Mouse (Mus musculus): ENCODE results near the gene Cep85l. TPM values are rescaled to one million over a fixed set of nuclear protein-coding genes. Genes with fewer than 3 reads are reported as not detected.

Gene Cep85l
- total RNA-seq, 2 experiments from 2014 or later = 20.4 to 20.7 TPM

DNA sequence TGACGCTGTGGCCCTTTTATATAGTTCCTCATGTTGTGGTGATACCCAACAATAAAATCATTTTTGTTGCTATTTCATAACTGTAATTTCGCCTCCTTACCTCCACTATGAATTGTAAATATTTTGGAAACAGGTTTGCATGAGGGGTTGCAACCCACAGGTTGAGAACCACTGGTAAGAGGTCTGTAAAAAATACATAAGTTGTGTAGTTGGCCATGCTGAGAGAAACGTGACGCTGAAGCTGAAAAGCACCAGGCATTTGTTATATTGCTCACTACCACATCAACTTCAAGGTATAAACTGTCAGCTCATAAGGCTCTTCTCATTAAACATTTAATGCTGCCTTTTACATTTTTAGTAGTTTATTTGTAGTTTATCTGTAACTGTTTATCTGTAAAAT lies 34.2 kb downstream of the Cep85l start:
- DNase-seq = no peak
- intact Hi-C loops (cut with DNase I) = loop anchor here (5.0 kb wide), 2 partner anchors 162 to 182 kb away; no protein-coding TSS in a partner anchor

DNA sequence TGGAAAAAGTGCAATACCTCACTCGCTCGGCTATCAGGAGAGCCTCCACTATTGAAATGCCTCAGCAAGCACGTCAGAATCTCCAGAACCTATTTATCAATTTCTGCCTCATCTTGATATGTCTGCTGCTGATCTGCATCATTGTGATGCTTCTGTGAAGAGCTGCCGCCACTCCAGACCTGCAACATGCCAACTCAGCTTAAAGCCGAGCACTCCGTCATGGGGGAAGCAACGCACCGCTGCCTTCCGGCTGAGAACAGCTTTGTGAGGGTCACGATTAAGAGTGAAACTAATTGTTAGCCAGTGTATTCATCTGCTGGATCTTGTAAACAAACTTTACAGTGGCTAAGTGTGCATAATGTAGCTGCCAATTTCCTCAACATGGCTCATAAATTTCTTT lies 35.9 kb downstream of the Cep85l start:
- intact Hi-C loops (cut with DNase I) = loop anchor here (5.0 kb wide), 1 partner anchor 652 kb away; the partner anchor contains the start of gene Slc35f1
- no peak for DNase-seq

DNA sequence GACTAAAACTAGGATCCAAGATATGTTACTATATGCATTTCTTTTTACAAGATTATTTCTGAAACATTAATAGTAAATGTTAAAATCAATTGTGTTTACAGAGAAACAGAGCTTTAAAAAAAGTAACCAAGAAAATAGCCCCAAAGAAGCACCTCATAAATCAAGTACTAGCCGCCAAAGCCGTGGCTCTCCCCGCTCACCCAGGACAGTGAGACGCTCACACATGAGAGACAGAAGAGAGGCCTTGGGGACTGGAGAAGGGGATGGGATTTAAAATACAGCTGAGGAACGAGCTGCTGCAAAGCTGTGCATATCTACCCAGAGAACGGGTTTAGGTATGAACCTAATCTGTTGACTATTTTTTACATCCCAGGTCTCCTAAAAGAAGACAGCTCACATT lies 36.4 kb downstream of the Cep85l start:
- intact Hi-C loops (cut with DNase I) = loop anchor here (5.0 kb wide), 1 partner anchor 651 kb away; the partner anchor contains the start of gene Slc35f1
- no peak for DNase-seq

DNA sequence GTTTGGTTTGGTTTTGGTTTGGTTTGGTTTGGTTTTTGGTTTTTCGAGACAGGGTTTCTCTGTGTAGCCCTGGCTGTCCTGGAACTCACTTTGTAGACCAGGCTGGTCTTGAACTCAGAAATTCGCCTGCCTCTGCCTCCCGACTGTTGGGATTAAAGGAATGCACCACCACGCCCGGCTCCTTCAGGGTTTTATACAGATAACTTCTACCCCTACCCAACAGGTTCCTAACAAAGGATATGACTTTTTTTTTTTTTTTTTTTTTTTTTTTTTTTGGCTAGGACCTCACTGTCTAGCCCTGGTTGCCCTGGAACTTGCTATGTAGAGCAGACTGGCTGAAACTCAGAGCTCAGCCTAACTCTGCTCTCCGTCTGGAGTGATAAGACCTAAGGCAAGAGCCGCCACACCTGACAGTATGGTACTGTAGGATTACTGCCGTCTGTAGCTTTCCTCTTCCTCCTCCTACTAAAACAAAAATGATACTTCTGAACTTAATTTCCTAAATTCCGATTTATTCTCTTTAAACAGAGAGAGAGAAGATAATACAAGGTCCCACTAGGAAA lies 37.5 kb downstream of the Cep85l start:
- DNase-seq = no peak
- intact Hi-C loops (cut with DNase I) = loop anchor here (5.0 kb wide), 1 partner anchor 650 kb away; the partner anchor contains the start of gene Slc35f1

DNA sequence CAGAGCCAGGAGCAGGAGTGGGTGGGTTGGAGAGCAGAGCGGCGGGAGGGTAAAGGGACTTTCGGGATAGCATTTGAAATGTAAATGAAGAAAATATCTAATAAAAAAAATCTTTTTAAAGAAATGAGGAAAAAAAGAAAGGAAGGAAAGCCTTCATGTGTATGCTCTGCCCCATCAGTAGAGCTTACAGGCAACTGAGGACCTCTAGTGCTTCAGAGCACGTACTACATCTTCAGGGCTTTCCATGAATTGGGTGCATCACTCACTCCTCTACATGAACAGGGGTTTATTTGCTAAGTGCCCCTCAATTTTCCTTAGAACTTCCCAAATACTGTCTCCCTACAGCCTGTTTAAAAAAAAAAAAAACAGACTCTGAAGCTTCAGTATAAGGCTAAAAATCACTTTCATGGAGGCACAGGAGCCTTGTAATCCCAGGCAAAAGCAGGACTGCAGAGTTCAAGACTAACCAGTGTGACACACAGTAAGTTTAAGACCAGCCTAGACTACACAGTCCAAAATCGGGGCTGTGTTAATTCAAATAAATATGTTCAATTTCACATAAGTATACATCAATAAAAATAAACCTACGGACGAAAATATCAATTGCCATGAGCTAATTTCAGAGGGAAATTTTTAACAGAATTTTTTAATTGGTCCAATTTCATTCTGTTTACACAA lies 38.3 kb downstream of the Cep85l start:
- intact Hi-C loops (cut with DNase I) = loop anchor here (5.0 kb wide), 1 partner anchor 649 kb away; the partner anchor contains the start of gene Slc35f1

DNA sequence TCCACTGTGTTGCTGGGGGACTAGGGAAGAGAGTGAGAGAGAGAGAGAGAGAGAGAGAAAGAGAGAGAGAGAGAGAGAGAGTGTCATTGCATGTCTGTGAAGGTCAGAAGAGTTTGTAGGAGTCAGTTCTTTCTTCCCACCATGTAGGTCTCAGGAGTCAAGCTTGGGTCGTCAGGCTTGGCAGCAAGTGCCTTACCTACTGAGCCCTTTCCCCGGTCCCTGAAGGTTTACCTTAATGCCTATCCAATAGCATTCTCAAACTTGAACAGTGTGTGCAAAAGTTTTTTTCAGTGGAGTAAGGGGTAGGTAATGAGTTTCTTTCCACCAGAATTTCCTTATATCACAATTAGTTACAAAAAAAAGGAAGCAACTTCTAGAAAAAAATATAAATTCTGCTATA lies 40.7 kb downstream of the Cep85l start:
- intact Hi-C loops (cut with DNase I) = no loop called here
- DNase-seq = no peak

More for the DNA sequence above, 38.3 kb downstream of the Cep85l start:
- DNase-seq = no peak

DNA sequence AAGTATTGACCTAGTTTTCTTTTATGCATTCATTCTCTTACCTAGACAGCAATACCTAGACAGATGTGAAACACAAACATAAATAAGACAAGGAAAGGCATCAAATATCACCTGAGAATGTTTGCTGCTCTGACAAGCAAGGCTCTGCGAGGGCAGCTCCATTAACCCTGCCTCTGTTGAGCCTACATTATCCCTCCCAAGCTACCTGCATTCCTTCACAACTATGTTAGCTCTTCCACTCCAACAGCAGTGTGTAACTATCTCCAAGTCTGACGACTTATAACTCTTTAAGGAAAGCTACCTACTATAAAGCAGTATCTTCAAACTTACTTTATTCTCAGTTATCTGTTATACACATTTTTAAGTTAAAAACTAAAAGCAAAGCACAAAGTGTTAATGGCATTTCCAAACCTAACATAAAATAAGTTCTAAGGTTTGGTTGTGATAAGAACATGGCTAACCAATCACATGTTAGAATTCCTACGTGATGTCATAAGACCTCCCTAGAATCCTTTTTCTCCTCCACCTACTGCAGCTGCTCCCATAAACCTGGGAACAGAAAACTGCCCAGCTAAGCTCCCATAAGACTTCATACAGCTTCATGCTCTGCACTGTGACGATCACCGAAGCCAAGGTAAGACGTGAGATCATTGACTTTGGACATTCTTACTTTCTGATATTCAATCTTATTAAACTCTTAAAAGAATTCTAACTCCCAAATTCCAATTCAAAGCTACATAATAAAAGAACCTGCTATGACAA lies 42.4 kb downstream of the Cep85l start, which contains the start of gene Pln:
Gene Pln, plus strand, starts transcription at position 506 of the 762 bp plus-strand sequence.
- no peak for DNase-seq
- intact Hi-C loops (cut with DNase I) = no loop called here

DNA sequence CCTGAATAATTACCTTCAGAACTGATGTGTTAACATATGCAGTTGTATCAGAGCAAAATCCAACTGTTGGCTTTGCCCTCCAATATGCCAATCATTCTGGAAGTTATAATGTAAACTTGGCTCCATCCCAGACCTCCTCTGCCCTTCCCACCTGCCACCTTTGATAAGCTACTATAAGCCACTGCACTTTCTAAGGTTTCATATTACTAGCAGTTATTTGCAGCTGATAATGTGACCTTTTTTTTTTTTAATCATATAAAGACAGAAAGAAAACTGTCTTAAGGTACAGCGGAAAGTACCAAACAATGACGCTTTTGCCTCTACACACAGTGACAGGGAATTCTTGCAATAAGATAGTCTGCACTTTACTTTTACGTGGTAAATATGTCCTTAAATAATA lies 43.8 kb downstream of the Cep85l start:
- intact Hi-C loops (cut with DNase I) = no loop called here
- no peak for DNase-seq

DNA sequence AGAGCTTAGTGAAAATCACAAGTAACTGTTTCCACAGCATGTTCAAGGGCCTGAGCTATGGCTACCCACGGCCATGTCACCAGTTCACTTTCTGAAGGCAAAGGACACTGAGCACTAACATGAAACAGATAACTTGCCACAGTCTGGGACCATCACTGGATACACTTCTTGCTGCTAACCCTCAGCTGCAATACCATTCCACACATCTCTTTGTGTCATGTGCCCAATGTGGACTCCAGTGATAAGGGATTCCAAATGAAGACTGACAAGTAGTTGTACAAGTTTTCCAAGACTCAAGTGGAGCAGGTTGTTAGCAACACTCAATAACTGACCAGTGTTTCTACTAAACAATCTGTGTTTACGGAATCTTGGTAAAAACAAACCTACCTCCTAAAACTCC lies 44.5 kb downstream of the Cep85l start:
- DNase-seq = no peak
- intact Hi-C loops (cut with DNase I) = no loop called here

DNA sequence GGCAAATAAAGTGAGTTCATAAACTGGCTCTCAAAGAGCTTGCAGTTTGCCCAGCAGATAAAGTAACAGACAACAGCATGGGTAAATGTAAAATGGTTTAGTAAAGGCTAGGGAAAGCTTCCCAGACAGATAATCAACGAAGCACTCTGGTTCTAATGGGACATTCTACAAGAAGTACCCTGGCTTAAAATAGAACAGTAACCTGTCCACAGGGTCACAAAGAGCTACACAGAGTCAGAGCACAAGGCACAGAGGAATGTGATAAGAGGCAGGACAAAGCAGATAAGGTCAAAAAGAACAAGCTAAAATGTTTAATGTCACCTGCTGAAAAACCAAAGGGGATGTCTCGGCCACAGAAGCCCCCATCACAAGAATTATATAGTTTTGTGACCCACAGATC lies 47.0 kb downstream of the Cep85l start:
- no peak for DNase-seq
- intact Hi-C loops (cut with DNase I) = no loop called here

DNA sequence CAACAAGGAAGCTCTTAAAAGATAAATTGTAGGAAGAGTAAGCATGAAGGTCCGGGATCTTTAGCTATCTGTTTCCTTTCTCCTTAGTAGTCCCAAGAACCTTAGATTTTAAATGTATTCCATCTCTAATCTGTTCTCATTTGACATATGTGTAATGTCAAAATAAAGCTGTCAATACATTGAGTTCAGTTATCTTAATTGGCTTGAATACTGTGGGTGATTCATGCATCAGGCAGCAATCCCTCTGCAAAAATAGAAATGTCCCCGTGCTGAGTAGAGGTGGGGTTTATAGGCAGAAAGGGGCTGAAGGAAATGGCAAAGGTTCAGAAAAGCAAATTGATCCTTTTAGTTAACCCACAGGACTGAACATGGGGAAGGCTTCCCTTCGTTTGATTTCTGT lies 50.5 kb downstream of the Cep85l start:
- intact Hi-C loops (cut with DNase I) = loop anchor here (10.0 kb wide), 1 partner anchor 904 kb away; no protein-coding TSS in a partner anchor
- no peak for DNase-seq

DNA sequence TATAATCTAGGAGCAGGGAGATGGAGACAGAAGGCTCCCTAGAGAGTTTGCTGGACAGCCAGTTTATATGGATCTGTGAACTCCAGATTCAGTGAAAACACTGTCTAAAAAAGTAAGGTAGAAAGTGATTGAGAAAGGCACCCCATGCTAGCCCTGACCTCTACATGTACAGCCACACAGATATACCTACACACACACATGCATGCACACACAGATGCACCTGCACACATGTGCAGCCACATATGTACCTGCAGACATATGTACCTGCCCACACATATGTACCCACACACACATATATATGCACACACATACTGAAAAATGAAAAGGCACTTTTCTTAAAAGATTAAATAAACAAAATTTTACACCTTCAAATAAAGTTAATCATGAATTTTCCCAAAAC lies 53.4 kb downstream of the Cep85l start:
- no peak for DNase-seq
- intact Hi-C loops (cut with DNase I) = loop anchor here (10.0 kb wide), 1 partner anchor 902 kb away; no protein-coding TSS in a partner anchor

DNA sequence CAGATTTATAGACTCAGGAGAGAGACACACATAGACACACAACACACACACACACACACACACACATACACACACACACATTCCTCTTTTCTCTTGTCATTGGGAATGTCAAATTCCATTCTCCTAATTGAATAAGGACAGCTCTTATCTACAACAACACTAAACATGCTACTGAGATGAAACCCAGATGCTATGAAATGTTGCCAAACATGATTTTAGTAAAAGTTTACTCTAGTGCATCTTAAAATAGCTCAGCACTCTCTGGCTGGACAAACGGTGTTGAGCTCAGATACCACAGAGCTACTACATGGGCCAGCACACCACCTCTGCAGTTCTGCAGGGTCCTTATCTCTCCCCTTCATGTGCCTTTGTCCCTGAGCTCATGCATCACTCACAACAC lies 55.1 kb downstream of the Cep85l start:
- intact Hi-C loops (cut with DNase I) = loop anchor here (10.0 kb wide), 1 partner anchor 900 kb away; no protein-coding TSS in a partner anchor
- DNase-seq = no peak

DNA sequence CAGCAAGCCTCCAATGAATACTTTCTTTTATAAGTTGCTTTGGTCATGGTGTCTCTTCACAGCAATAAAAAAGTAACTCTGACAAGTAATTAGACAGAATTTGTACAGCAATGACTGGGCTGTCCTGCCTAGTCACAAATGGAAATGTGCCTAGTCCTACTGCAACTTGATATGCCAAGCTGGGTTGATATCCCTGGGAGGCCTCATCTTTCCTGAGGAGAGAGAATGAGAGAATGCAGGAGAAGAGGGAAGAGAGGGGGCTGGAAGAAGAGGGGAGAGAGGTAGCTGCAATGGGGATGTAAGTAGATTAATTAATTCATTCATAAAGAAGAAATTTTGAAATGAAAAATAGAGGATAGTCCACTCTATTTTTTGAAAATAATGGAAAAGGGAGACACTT lies 56.4 kb downstream of the Cep85l start:
- DNase-seq = no peak
- intact Hi-C loops (cut with DNase I) = loop anchor here (10.0 kb wide), 1 partner anchor 899 kb away; no protein-coding TSS in a partner anchor

DNA sequence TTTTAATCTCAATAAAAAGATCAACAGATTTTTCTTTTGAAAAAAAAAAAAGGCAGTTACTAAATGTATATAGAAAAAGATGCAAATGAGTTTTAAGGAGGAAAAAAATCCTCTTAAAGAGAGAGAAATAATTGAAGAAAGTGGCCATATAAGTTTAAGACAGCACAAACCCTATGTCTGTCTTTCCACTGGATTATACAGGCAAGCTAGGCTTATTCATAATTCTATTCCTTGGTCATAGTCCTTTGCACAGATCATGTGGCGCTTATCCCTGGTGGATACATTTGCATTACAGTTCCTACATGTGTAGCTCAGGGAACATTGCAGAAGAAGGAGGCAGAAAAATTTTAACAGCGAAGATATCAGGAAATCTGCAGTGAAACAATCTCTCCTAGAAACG lies 73.1 kb downstream of the Cep85l start:
- intact Hi-C loops (cut with DNase I) = no loop called here
- no peak for DNase-seq

DNA sequence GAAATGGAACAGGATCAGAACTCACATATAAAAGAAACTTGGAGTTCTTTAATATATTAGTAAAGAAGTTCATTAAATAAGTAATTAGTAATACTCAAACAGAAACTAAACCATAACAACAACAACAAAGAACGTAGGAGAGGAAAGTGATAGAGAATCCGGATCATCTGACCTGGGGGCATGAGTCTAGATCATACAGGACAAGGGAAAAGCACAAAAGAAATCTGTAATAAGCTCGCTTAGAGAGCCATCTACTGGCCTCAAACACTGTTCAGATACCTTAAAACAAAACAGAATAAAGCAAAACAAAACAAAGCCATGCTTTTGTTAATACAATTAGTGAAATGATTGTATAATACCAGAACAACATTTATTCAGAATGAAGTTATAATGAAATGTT lies 73.9 kb downstream of the Cep85l start:
- intact Hi-C loops (cut with DNase I) = no loop called here
- DNase-seq = no peak

DNA sequence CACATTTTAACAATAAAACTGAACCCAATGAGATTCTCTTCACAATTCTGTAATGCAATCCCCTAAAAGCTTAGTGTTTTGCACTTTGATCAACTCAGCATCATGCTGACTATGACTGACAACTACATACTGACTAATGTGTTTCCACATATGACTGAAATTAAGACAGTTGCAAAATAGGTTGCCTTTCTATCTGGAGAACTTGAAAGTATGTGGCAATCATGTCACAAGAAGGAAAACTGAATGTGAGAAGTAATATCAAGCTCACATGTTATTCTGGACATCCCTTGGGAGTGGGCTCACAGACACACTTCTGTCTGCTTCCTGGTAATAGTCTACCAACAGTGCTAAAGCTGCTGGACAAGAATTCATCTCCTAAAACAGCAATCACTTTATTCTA lies 94.6 kb downstream of the Cep85l start:
- DNase-seq = no peak

DNA sequence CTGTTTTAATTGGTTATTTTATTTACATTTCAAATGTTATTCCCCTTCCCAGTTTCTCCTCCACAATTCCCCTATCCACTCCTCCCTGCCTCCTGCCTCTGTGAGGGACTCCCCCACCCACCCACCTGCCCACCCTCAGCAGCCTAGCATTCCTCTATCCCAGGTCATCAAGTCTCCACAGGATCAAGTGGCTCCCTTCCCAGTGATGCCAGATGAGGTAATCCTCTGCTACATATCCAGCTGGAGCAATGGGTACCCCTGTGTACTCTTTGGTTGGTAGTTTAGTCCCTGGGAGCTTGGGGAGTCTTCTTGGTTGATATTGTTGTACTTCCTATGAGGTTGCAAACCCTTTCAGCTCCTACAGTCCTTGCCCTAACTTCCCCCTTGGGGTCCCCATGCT lies 107.5 kb downstream of the Cep85l start:
- DNase-seq = no peak
- intact Hi-C loops (cut with DNase I) = no loop called here

More for the DNA sequence above, 94.6 kb downstream of the Cep85l start:
- intact Hi-C loops (cut with DNase I) = no loop called here

DNA sequence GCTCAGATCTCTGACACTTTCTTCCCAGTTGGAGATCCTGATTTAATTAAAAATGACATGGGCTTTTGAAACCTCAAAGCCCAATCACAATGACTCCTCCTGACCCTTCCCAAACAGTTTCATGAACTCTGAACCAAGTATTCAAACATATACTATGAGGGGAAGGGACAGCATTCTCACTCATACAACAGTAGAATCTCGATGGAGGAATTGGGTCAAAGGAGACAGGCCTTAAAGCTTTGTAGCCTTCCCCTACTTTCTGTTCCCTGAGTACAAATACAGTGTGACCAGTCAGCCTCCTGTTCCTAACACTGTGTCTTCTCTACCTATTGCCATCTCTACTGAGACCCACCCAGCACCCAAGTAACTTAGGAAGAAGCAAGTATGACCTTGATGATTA lies 117.7 kb downstream of the Cep85l start:
- DNase-seq = no peak
- intact Hi-C loops (cut with DNase I) = no loop called here

DNA sequence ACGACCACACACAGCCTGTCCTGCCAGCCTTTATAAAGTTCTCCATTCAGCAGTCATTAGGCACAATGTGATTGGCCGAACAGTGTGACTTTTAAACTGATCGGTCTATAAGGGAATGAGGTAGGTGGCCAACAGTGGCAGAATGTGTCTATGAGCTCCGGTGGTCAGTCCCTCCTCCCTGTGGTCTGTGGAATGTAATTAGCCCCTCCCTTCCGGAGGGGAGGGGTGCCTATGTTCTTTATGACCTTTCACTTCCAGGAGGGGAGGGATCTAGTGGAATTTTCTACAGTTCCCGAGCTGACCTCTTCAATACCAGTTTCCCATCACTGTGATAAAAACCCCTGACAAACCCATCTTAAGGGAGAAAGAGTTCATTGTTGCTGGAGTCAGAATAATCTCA lies 144.4 kb downstream of the Cep85l start:
- intact Hi-C loops (cut with DNase I) = no loop called here
- DNase-seq = no peak

DNA sequence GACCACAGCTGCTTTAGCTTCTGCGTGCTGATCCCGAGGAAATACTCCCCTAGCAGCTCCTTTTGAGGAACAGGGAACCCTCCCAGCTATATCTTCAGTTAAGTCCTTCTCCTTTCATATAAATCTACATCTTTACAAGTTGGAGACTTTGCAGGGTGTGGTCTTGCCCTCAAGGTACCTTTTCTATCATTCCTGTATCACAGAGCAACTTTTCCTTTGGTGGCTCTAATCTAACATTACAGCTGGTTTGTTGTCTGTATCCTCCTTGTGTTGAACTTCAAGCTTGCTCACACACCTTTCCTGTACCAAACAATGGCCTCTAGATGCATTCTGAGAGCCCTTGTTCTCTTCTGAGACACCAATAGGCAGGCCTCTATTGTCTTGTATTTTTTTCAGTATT lies 145.1 kb downstream of the Cep85l start:
- DNase-seq = no peak
- intact Hi-C loops (cut with DNase I) = no loop called here

Measured in left cerebral cortex, postnatal 4 days (tissue).